Mouse (Mus musculus): ENCODE data around the gene Egfl7. TPM values are rescaled to one million over a fixed set of nuclear protein-coding genes. Genes with fewer than 3 reads are reported as not detected.
A peak's percentile ranks its signal among the peaks of the same experiment; 100 is the strongest.

Gene Egfl7
- total and polyA plus RNA-seq, 3 experiments = 71.2 to 355 (median 146) TPM

DNA sequence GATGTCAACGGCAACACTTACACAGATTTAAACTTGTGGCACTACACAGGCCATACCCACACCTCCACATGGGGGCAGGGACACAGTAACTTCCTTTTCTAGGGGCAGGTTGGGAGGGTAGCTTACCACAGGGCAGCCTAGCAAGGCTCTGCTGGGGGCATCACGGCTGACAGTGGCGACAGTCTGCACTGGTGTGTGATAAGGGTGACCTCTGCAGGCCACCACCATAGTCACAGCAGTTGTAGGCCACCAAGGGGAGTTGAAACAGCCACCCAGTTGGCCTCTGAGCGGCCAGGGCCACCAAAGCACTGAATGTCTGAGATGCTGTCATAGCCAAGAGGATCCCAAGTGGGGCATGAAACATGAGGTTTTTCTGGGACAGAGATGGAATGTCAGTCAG lies 13.6 kb upstream of the Egfl7 start:
- peak; percentile 53 for DNase-seq

- peak; percentile 45 for DNase-seq
These were observed 9.8 kb upstream of the Egfl7 start for GRCm38 (mm10) chr2:26570034-26570433.

DNA sequence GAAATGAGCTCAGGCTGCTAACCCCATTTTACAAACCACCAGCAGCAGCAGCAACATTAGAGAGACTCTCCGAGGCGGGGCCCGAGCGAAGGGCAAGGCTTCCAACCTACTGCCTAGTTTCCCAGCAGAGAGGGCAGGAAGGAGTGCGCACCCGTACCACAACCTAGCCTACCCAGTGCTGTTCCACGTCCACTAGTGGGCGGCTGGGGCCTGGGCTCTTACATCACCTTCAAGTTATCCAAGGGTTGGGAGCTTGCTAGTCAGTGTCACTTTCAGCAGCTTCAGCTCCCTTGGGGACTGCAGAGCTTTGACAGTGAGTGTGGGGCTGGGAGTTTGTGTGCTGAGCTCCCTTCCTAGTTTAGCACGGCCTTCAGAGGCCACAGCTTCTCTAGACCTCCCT lies 8.4 kb upstream of the Egfl7 start:
- no peak for DNase-seq

GRCm38 (mm10) chr2:26571826-26572225 lies 8.0 kb upstream of the Egfl7 start:
- peak; percentile 69 for DNase-seq

- DNase-seq = peak; percentile 66
These were observed 6.4 kb upstream of the Egfl7 start for GRCm38 (mm10) chr2:26573396-26573795.

DNA sequence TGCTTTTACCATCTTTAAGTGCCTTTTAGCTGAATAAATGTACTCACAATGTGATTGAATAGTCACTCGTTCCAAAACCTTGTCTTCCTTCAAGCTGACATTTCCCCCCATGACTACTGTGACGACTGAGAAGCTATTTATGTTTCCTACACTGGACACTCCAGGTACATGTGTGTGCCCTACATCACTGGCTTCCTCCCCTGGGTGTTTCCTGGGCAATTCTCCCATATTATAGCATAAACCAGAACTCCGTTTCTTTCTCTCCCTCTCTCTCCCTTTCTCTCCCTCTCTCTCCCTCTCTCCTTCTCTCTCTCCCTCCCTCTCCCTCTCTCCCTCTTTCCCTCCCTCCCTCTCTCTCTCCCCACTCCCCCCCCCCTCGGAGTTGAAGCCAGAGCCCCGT lies 6.0 kb upstream of the Egfl7 start:
- DNase-seq = no peak

GRCm38 (mm10) chr2:26574862-26575261 lies 5.0 kb upstream of the Egfl7 start:
- DNase-seq = no peak

GRCm38 (mm10) chr2:26575378-26575777 lies 4.4 kb upstream of the Egfl7 start:
- DNase-seq = no peak

GRCm38 (mm10) chr2:26575865-26576264 lies 3.9 kb upstream of the Egfl7 start:
- DNase-seq = peak; percentile 74

DNA sequence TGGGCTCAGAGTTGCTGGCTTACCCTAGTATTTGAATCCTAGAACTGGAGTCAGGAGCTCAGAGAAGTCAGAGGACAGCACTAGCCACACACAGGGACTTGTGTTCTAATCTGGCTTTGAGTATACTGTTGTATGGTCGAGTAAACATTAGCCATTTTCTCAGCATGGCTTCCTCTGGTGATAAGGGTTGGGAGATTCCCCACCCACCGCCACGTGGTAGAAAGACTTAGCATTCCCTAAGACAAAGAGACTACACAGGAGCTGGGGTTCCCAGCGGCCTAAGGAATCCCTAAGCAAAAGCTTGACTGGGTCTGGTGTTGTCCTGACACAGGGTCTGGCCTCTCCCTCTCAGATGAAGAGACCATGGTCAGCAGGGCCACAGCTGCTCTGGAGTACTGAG lies 3.4 kb upstream of the Egfl7 start:
- no peak for DNase-seq

GRCm38 (mm10) chr2:26578369-26578768 lies 1.4 kb upstream of the Egfl7 start:
- DNase-seq = peak; percentile 72

GRCm38 (mm10) chr2:26580751-26581150 lies 937 bp downstream of the Egfl7 start:
- peak; percentile 50 for DNase-seq

DNA sequence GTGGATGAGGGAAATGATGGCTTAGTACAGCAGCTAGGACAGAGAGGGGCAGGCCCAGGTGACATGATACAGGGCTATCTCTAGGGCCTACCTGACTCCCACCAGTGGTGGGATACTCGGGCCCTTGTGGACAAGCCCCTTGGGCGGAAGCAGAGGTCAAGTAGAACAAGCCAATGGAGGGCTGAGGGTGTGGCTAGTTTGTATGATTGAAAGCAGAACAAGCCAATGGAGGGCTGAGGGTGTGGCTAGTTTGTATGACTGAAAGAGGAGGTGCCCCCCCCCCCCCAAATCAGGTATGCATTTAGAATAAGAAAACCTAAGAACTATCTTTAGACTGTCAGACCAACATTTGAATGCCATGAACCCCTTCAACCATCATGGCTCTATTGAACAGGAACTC lies 2.4 kb downstream of the Egfl7 start:
- DNase-seq = peak; percentile 52

- no peak for DNase-seq
These were observed 2.9 kb downstream of the Egfl7 start for GRCm38 (mm10) chr2:26582741-26583140.

DNA sequence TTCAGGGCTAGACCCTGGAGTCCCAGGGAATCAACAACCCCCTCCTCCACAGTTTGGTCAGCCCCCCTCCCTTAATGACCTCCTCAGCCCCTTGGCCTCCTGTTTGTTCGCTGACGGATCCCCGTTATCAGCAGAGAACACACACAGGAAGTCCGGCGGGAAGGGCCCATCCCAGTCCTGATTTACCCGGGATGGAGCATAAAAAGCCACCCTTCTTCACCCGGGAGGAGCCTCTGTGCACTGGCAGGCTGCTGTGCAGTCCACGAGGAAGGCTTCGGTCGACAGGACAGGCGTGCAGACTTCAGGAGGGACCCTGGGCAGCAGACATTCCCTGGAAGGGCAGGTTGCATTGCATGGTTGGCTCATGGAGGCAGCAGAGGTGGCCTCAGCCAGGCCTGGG lies 3.8 kb downstream of the Egfl7 start:
- DNase-seq = peak; percentile 80

GRCm38 (mm10) chr2:26585713-26586112 lies 5.9 kb downstream of the Egfl7 start:
- DNase-seq = no peak

DNA sequence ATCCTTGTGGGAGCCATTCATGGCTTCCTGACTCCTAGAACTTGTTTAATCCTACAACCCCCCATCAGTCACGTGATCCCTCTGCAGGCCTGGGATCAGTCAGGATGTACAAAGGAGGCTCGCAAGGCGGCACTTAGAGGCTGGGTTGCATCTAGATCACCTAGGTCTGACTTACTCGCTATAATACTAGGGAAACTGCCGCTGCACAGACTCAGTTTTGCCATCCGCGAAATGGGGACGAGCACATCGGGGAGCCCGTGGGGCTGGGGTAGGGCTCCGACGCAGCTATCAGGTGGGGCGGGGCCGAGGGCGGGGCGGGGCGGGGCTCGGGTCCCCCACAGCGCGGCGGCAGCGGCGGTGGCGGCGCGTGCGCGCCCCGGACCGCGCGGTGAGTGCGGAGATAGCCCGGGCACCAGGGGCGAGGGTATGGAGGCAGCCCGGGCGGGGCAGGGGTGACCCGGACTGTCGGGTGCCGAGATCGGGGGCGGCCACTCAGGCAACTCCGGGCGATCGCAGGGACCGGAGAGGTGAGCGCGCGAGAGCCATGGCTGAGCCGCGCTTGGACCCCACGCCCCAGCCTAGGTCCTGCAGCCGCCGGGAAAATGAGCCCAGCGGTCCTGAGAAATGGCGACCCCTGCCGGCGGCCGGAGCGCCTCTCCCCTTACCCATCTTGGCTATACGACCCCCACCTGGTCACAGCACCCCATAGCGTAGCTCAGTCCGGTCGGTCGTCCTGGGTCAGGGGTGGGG lies 6.7 kb downstream of the Egfl7 start, which contains the start of gene Gm20532:
Gm20532 (plus strand) TSS at position 346 of the 750 bp plus-strand sequence.
- peak; percentile 76 for DNase-seq

- no peak for DNase-seq
These were observed 7.2 kb downstream of the Egfl7 start for GRCm38 (mm10) chr2:26587044-26587405.

GRCm38 (mm10) chr2:26588573-26588972 lies 8.8 kb downstream of the Egfl7 start:
- peak; percentile 27 for DNase-seq

- DNase-seq = no peak
These were observed 9.5 kb downstream of the Egfl7 start for GRCm38 (mm10) chr2:26589284-26589683.

DNA sequence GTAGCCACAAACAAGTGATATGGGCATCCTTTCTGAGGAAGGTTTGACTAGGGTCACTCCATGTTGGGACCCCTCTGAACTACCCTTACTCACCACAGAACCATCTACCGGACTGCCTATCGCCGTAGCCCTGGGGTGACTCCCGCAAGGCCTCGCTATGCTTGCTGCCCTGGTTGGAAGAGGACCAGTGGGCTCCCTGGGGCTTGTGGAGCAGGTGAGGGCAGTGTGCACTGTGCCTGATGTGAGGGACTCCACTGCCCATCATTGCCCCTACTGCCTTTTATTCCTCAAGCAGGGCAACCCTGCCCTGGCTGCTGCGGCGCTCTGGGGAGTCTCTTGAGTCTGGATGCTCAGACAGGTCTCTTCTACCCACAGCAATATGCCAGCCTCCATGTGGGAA lies 10.5 kb downstream of the Egfl7 start:
- DNase-seq = peak; percentile 36

DNA sequence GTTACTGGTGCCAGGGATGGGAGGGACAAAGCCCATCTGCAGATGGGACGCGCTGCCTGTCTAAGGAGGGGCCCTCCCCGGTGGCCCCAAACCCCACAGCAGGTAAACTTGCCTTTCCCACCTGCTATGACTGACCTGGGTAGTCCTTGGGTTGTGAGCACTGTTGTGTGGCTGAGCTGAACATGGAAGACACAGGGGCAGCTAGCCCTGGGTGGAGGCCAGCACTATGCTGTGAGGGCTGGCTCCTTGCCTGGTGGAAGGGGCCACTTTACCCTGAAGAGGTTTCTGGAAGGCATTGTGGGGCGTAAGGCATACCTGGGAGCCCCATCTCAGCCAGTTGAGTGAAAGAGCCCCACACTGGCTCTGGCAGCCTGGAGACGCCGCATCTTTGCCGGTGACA lies 11.1 kb downstream of the Egfl7 start:
- peak; percentile 35 for DNase-seq

- DNase-seq = peak; percentile 31
These were observed 11.6 kb downstream of the Egfl7 start for GRCm38 (mm10) chr2:26591416-26591815.
